Mouse (Mus musculus) G1E (cell line): ENCODE results near the gene Tmem115.

Source experiments
- CTCF ChIP-seq: IDR thresholded peaks from 2 replicates; pipeline ENCODE4 v1.5.1; 2012; ENCODE audit warnings: low read depth, low read length, inconsistent platforms, mixed read lengths
- GATA1 ChIP-seq: IDR thresholded peaks from 2 replicates; pipeline ENCODE4 v1.6.1; 2012; ENCODE audit warnings: borderline replicate concordance, low read length, inconsistent platforms, mixed read lengths
- GATA2 ChIP-seq: IDR thresholded peaks from 2 replicates; pipeline ENCODE4 v1.6.1; 2012; ENCODE audit warnings: low read depth, low read length, inconsistent platforms, borderline replicate concordance
- POLR2AphosphoS5 ChIP-seq: IDR thresholded peaks from 2 replicates; pipeline ENCODE4 v1.6.1; 2012; ENCODE audit warnings: low read depth, low read length, inconsistent platforms; ENCODE audit not compliant: insufficient replicate concordance
- TAL1 ChIP-seq: conservative IDR thresholded peaks from 2 replicates; pipeline ENCODE4 v1.6.1; 2012; ENCODE audit warnings: low read depth, low read length, inconsistent platforms, mixed read lengths

GRCm38 (mm10) chr9:107500708-107501286 is 32.9 kb upstream of the Tmem115 start:
- TF ChIP-seq CTCF (no peak), GATA1 (no peak), POLR2AphosphoS5 (no peak), TAL1 (no peak), GATA2 (no peak)
